Mouse (Mus musculus): ENCODE data around the gene Acacb.

Acacb gene

GRCm38 (mm10) chr5:114269984-114270383 is 123.6 kb downstream of the Acacb start:
- no peak for DNase-seq

GRCm38 (mm10) chr5:114273693-114274402 is 127.5 kb downstream of the Acacb start, which contains the start of gene Foxn4:
TSS of gene Foxn4 (minus strand) at chr5:114273807.
- no peak for DNase-seq

GRCm38 (mm10) chr5:114275339-114275738 is 129.0 kb downstream of the Acacb start:
- no peak for DNase-seq

GRCm38 (mm10) chr5:114275991-114276390 is 129.7 kb downstream of the Acacb start:
- DNase-seq = no peak

GRCm38 (mm10) chr5:114279382-114280143 is 133.2 kb downstream of the Acacb start:
- DNase-seq = no peak

GRCm38 (mm10) chr5:114282346-114282745 is 136.0 kb downstream of the Acacb start:
- no peak for DNase-seq

GRCm38 (mm10) chr5:114284604-114285397 is 138.5 kb downstream of the Acacb start:
- peak; percentile 27 for DNase-seq

- no peak for DNase-seq
Observed at GRCm38 (mm10) chr5:114285398-114285700, 139.0 kb downstream of the Acacb start.

- no peak for DNase-seq
Observed at GRCm38 (mm10) chr5:114286102-114286501, 139.8 kb downstream of the Acacb start.

- DNase-seq = no peak
Observed at GRCm38 (mm10) chr5:114286872-114287571, 140.7 kb downstream of the Acacb start.

- DNase-seq = no peak
Observed at GRCm38 (mm10) chr5:114288396-114288795, 142.1 kb downstream of the Acacb start.

GRCm38 (mm10) chr5:114288874-114289273 is 142.5 kb downstream of the Acacb start, which contains the start of gene Myo1h:
TSS of gene Myo1h (plus strand) at chr5:114289166.
- DNase-seq = no peak

- DNase-seq = no peak
Observed at GRCm38 (mm10) chr5:114290004-114290403, 143.7 kb downstream of the Acacb start.

- DNase-seq = no peak
Observed at GRCm38 (mm10) chr5:114296693-114297631, 150.6 kb downstream of the Acacb start.

GRCm38 (mm10) chr5:114298212-114298894 is 152.0 kb downstream of the Acacb start:
- peak; percentile 66 for DNase-seq

GRCm38 (mm10) chr5:114299156-114299855 is 153.0 kb downstream of the Acacb start:
- no peak for DNase-seq

GRCm38 (mm10) chr5:114299883-114300610 is 153.7 kb downstream of the Acacb start:
- no peak for DNase-seq

Data from kidney, postnatal 10 days (tissue).